Mouse (Mus musculus) ES-E14 (cell line): ENCODE results near the gene Med31. TPM values are rescaled to one million over a fixed set of nuclear protein-coding genes. Genes with fewer than 3 reads are reported as not detected.

Experiments
- DNase-seq: peaks from one replicate; pipeline ENCODE4 v3.0.0-alpha.2; 2013; ENCODE audit warnings: low read depth, low spot score
- H3K27ac ChIP-seq: 2 replicates; pipeline ENCODE4 v1.5.1; 2012; ENCODE audit warnings: low read depth, mild to moderate bottlenecking, low read length, moderate library complexity, mixed read lengths; ENCODE audit not compliant: poor library complexity, insufficient read depth, severe bottlenecking
- H3K36me3 ChIP-seq: 2 replicates; pipeline ENCODE4 v1.6.1; 2012; ENCODE audit warnings: mild to moderate bottlenecking, low read length, moderate library complexity, mixed read lengths; ENCODE audit not compliant: control insufficient read depth, poor library complexity, insufficient read depth, severe bottlenecking
- H3K4me1 ChIP-seq, 2 experiments: fragments of 150-350 bp in 1 of 2; sonication (generic) in 1 of 2; 2 replicates each; pipeline ENCODE4 v1.6.1; 2012; ENCODE audit warnings: low read length in 2 of 2, mild to moderate bottlenecking in 1 of 2, mixed read lengths in 1 of 2; ENCODE audit not compliant: control insufficient read depth in 2 of 2, insufficient read depth in 2 of 2, poor library complexity in 1 of 2
- H3K4me3 ChIP-seq, 2 experiments: fragments of 150-350 bp in 1 of 2; sonication (generic) in 1 of 2; 2 replicates each; pipeline ENCODE4 v1.5.1; 2012; ENCODE audit warnings: low read length in 2 of 2, low read depth in 1 of 2, mild to moderate bottlenecking in 1 of 2, mixed read lengths in 1 of 2; ENCODE audit not compliant: insufficient read depth in 1 of 2, poor library complexity in 1 of 2, severe bottlenecking in 1 of 2
- H3K9ac ChIP-seq: 2 replicates; pipeline ENCODE4 v1.6.1; 2012; ENCODE audit warnings: low read depth, mild to moderate bottlenecking, low read length, mixed read lengths; ENCODE audit not compliant: poor library complexity, insufficient read depth, severe bottlenecking
- H3K9me3 ChIP-seq: fragments of 150-350 bp; sonication (generic); 2 replicates; pipeline ENCODE4 v1.6.1; 2012; ENCODE audit warnings: low read depth, mild to moderate bottlenecking, low read length; ENCODE audit not compliant: control insufficient read depth, insufficient read depth
- CHD2 ChIP-seq: IDR thresholded peaks from 2 replicates; pipeline ENCODE4 v1.6.1; 2014; ENCODE audit warnings: mild to moderate bottlenecking, low read depth, low read length, inconsistent platforms
- HCFC1 ChIP-seq: IDR thresholded peaks from 2 replicates; pipeline ENCODE4 v1.6.1; 2012; ENCODE audit warnings: low read length, inconsistent platforms, borderline replicate concordance; ENCODE audit not compliant: insufficient read depth
- MAFK ChIP-seq: IDR thresholded peaks from 2 replicates; pipeline ENCODE4 v1.6.1; 2014; ENCODE audit warnings: mild to moderate bottlenecking, low read depth, low read length, inconsistent platforms; ENCODE audit not compliant: insufficient read depth
- ZC3H11A ChIP-seq: IDR thresholded peaks from 2 replicates; pipeline ENCODE4 v1.6.1; 2012; ENCODE audit warnings: low read depth, mild to moderate bottlenecking, inconsistent platforms, low read length, borderline replicate concordance
- ZNF384 ChIP-seq: IDR thresholded peaks from 2 replicates; pipeline ENCODE4 v1.6.1; 2012; ENCODE audit warnings: low read depth, low read length, inconsistent platforms
- in situ Hi-C, 2 experiments: fragments of 600-800 bp; cut with MboI; formaldehyde crosslinking; loops; one replicate each; pipeline ENCODE4 v1.15.1; 2025; ENCODE audit warnings: low sequenced_read_pairs in 2 of 2, inconsistent platforms in 1 of 2; ENCODE audit not compliant: unreplicated experiment in 2 of 2
- total RNA-seq: library from RNA; depleted of rRNA; stranded (reverse); fragments of 300-350 nt; gene quantifications from 2 replicates; pipeline ENCODE4 v1.2.3, GENCODE M21; 2012

Med31 gene
- total RNA-seq, 1 experiment, result 28.6 TPM

- peaks cover 0 to 9% of the 10 kb centered on the region in 2 experiments; a peak in 2 of 4 replicates for H3K4me1 ChIP-seq
Observed at GRCm38 (mm10) chr11:72207204-72207833, 8.1 kb downstream of the Med31 start, which contains the start of the genes 4933427D14Rik and Txndc17. Gene 4933427D14Rik, minus strand, starts transcription at chr11:72207459. Gene Txndc17, plus strand, starts transcription at chr11:72207547.

GRCm38 (mm10) chr11:72206341-72207203, 8.8 kb downstream of the Med31 start, which contains the start of gene Gm43951:
Gene Gm43951, minus strand, starts transcription at chr11:72206840.
- Histone ChIP-seq H3K9ac (peak within 1 kb of the TSS; percentile 96), H3K9me3 (no peaks in the 10 kb centered on the region), H3K4me1 (peaks cover 0 to 9% of the 10 kb centered on the region in 2 experiments; a peak in 2 of 4 replicates), H3K4me3 (peak within 1 kb of the TSS; percentile 87 to 98), H3K36me3 (peaks cover 5% of the 10 kb centered on the region), H3K27ac (peak within 1 kb of the TSS; percentile 79)
- in situ Hi-C loops, result loop anchor here in 1 of 2 experiments (25.0 kb wide), 1 partner anchor 231 kb away; the partner anchor contains the start of genes Ggt6 and Mybbp1a
- TF ChIP-seq ZC3H11A (no peak), HCFC1 (no peak)
- DNase-seq, result no peak

More at GRCm38 (mm10) chr11:72207204-72207833, 8.1 kb downstream of the Med31 start, which contains the start of the genes 4933427D14Rik and Txndc17:
- Histone ChIP-seq H3K9ac (peak within 1 kb of the TSS; percentile 96), H3K27ac (peak within 1 kb of the TSS; percentile 79), H3K9me3 (no peaks in the 10 kb centered on the region), H3K4me3 (peak within 1 kb of the TSS; percentile 87 to 98), H3K36me3 (peaks cover 7% of the 10 kb centered on the region)
- peak; percentile 80 for DNase-seq
- in situ Hi-C loops, result loop anchor here in 1 of 2 experiments (25.0 kb wide), 1 partner anchor 230 kb away; the partner anchor contains the start of genes Ggt6 and Mybbp1a
- TF ChIP-seq ZNF384 (no peak), HCFC1 (no peak), MAFK (no peak), CHD2 (no peak)

- Histone ChIP-seq H3K27ac (no peak overlapping the region), H3K4me3 (no peak overlapping the region), H3K9me3 (no peaks in the 10 kb centered on the region), H3K4me1 (peaks cover 0 to 9% of the 10 kb centered on the region in 2 experiments; a peak in 2 of 4 replicates), H3K9ac (no peak overlapping the region), H3K36me3 (peaks cover 3% of the 10 kb centered on the region; the same call in 1 of the 2 replicates)
- in situ Hi-C loops, result loop anchor here in 1 of 2 experiments (25.0 kb wide), 1 partner anchor 232 kb away; the partner anchor contains the start of genes Ggt6 and Mybbp1a
- TF ChIP-seq CHD2 (no peak), MAFK (no peak), ZC3H11A (no peak), HCFC1 (no peak), ZNF384 (no peak)
- DNase-seq, result no peak
Observed at GRCm38 (mm10) chr11:72205256-72205655, 10.1 kb downstream of the Med31 start.

GRCm38 (mm10) chr11:72203440-72203839, 12.0 kb downstream of the Med31 start:
- Histone ChIP-seq H3K9me3 (no peaks in the 10 kb centered on the region), H3K27ac (no peak overlapping the region), H3K4me1 (peaks cover 0 to 9% of the 10 kb centered on the region in 2 experiments; a peak in 2 of 4 replicates), H3K9ac (no peak overlapping the region), H3K4me3 (no peak overlapping the region), H3K36me3 (peaks cover 2% of the 10 kb centered on the region; the same call in 1 of the 2 replicates)
- TF ChIP-seq CHD2 (no peak), ZC3H11A (no peak), MAFK (no peak), ZNF384 (no peak), HCFC1 (no peak)
- in situ Hi-C loops, result loop anchor here in 1 of 2 experiments (25.0 kb wide), 1 partner anchor 234 kb away; the partner anchor contains the start of genes Ggt6 and Mybbp1a
- no peak for DNase-seq
